Mouse (Mus musculus): ENCODE data around the gene Cstf3.

The Cstf3 gene

GRCm38 (mm10) chr2:104712486-104712809 lies 122.1 kb downstream of the Cstf3 start:
- no peak for DNase-seq

- DNase-seq, result peak; percentile 76
Measured at GRCm38 (mm10) chr2:104714254-104714691, 124.0 kb downstream of the Cstf3 start.

Measured in cerebellum, adult 11-12 months (tissue).